In genomic region chr14:48906956-48907355, GRCm38 (mm10) we compare ENCODE assay signal across 22 mouse cellular contexts.
DNase-seq lines count a peak whose midpoint lies in the region; ATAC-seq and TF ChIP-seq lines count a peak whose summit lies in the region.
"Had no signal": no experiment of that assay in that cellular context is flagged by ENCODE, and none has a peak within 500 bp of the region (broad histone marks: within the 10 kb centered on the region; RNA-seq: fewer than 3 reads in every experiment).

No protein-coding gene starts in this region.

- TF ChIP-seq POLR2A in brain, embryonic 14.5 days (IDR thresholded peaks at IDR 0.05; ENCODE audit: borderline replicate concordance, extremely low read depth, insufficient read depth, insufficient read length, poor library complexity, severe bottlenecking), result no peak
- TF ChIP-seq POLR2A in cerebellum, adult 2 months (IDR thresholded peaks at IDR 0.05; ENCODE audit: borderline replicate concordance, insufficient read depth, low read length), result no peak

- H3K4me3 ChIP-seq in hindbrain, embryonic 13.5 days, result no peak overlapping the region
- no peak overlapping the region for H3K4me3 ChIP-seq in hindbrain, embryonic 16.5 days (ENCODE audit: low read length)
- H3K4me3 ChIP-seq in cerebellum, adult 2 months (replicated peaks; ENCODE audit: insufficient read depth, low read depth, low read length), result no peak overlapping the region
- H3K4me3 ChIP-seq: embryonic facial prominence, embryonic 13.5 days; forebrain, embryonic 10.5 days; heart, embryonic 13.5 days had no signal

- no peaks in the 10 kb centered on the region for H3K36me3 ChIP-seq in hindbrain, embryonic 13.5 days
- no peaks in the 10 kb centered on the region for H3K36me3 ChIP-seq in hindbrain, embryonic 16.5 days (ENCODE audit: control insufficient read depth, insufficient read depth, low read length)
- H3K36me3 ChIP-seq: embryonic facial prominence, embryonic 13.5 days; forebrain, embryonic 10.5 days; heart, embryonic 13.5 days had no signal

- H3K4me2 ChIP-seq in hindbrain, embryonic 13.5 days, result no peak overlapping the region
- H3K4me2 ChIP-seq in hindbrain, embryonic 16.5 days (ENCODE audit: low read length), result no peak overlapping the region
- H3K4me2 ChIP-seq: embryonic facial prominence, embryonic 13.5 days; heart, embryonic 13.5 days had no signal

- H3K4me1 ChIP-seq in hindbrain, embryonic 13.5 days (replicated peaks), result peaks cover 25% of the 10 kb centered on the region
- peaks cover 8% of the 10 kb centered on the region for H3K4me1 ChIP-seq in hindbrain, embryonic 16.5 days (ENCODE audit: control insufficient read depth, insufficient read depth, low read depth, low read length)
- peaks cover 23% of the 10 kb centered on the region for H3K4me1 ChIP-seq in cerebellum, adult 2 months (ENCODE audit: control insufficient read depth, insufficient read depth, low read length)
- H3K4me1 ChIP-seq: heart, embryonic 13.5 days had no signal

- no peaks in the 10 kb centered on the region for H3K27me3 ChIP-seq in hindbrain, embryonic 13.5 days
- H3K27me3 ChIP-seq in hindbrain, embryonic 16.5 days (replicated peaks; ENCODE audit: control insufficient read depth, insufficient read depth, low read length), result no peaks in the 10 kb centered on the region
- no peaks in the 10 kb centered on the region for H3K27me3 ChIP-seq in cerebellum, adult 2 months (ENCODE audit: control insufficient read depth, insufficient read depth, low read length)

- ATAC-seq in hindbrain, embryonic 13.5 days (ENCODE audit: low FRiP score), result no peak
- ATAC-seq in hindbrain, embryonic 16.5 days, result no peak
- ATAC-seq: CD4-positive, CD25-positive, alpha-beta regulatory T cell, adult 4 months; intestine, embryonic 16.5 days had no signal

- no peak for TF ChIP-seq CTCF in brain, embryonic 14.5 days (IDR thresholded peaks at IDR 0.05; ENCODE audit: borderline replicate concordance, extremely low read depth, insufficient read depth, insufficient read length)
- no peak for TF ChIP-seq CTCF in cerebellum, adult 2 months (IDR thresholded peaks at IDR 0.05; ENCODE audit: borderline replicate concordance, insufficient read depth, low read depth, low read length)

- H3K9me3 ChIP-seq in hindbrain, embryonic 13.5 days, result no peaks in the 10 kb centered on the region
- no peaks in the 10 kb centered on the region for H3K9me3 ChIP-seq in hindbrain, embryonic 16.5 days (ENCODE audit: control insufficient read depth, low read length)
- H3K9me3 ChIP-seq: embryonic facial prominence, embryonic 13.5 days; forebrain, embryonic 10.5 days; heart, embryonic 13.5 days had no signal

- 92% methylated on average over 1 of the region's 1 CpGs for WGBS in hindbrain, embryonic 13.5 days
- 81% methylated on average over 1 of the region's 1 CpGs for WGBS in hindbrain, embryonic 16.5 days
- WGBS in cerebellum, adult 2 months, result 15% methylated on average over 1 of the region's 1 CpGs

- peak; percentile 41 for DNase-seq in brain, embryonic 14.5 days (ENCODE audit: low read depth)
- peak in 1 of 2 experiments; percentile 72 for DNase-seq in cerebellum, adult 2 months
- DNase-seq in cerebellum, postnatal 25 days, result peak; percentile 22 to 33
- DNase-seq in left cerebral cortex, adult 11 months (ENCODE audit: low spot score), result no peak
- no peak for DNase-seq in lung, postnatal 36 days
- DNase-seq: adrenal gland, postnatal 36 days; heart, postnatal 10 days; layer of hippocampus, adult 9-11 months; liver; lung, adult 2 months; lung, postnatal 10 days; thymus, postnatal 4 days had no signal

- H3K27ac ChIP-seq in hindbrain, embryonic 13.5 days, result peak overlapping the region; percentile 42; the same call in 1 of the 2 replicates
- no peak overlapping the region; the same call in 1 of the 2 replicates for H3K27ac ChIP-seq in hindbrain, embryonic 16.5 days (ENCODE audit: low read depth, low read length)
- peak overlapping the region; percentile 61; the same call in 1 of the 2 replicates for H3K27ac ChIP-seq in cerebellum, adult 2 months (ENCODE audit: insufficient read depth, low read length)
- H3K27ac ChIP-seq: embryonic facial prominence, embryonic 13.5 days; forebrain, embryonic 10.5 days; heart, embryonic 13.5 days; kidney, postnatal 0 days; liver, embryonic 14.5 days had no signal

- no peak overlapping the region for H3K9ac ChIP-seq in hindbrain, embryonic 13.5 days
- H3K9ac ChIP-seq in hindbrain, embryonic 16.5 days (ENCODE audit: low read depth, low read length), result no peak overlapping the region
- H3K9ac ChIP-seq: embryonic facial prominence, embryonic 13.5 days; forebrain, postnatal 0 days; heart, embryonic 13.5 days; liver, embryonic 14.5 days had no signal

Comparison
In these comparisons a context has a peak if more than half of its experiments do, and no peak if none do; other contexts are left out.
1. DNase-seq: peak in brain, embryonic 14.5 days (single experiment) and cerebellum, postnatal 25 days (2 of 2); none in left cerebral cortex, adult 11 months (single experiment) and lung, postnatal 36 days (single experiment).